Mouse (Mus musculus): ENCODE data around the gene Klc2.

- TF ChIP-seq ETS1 (conservative IDR thresholded peaks at IDR 0.05; ENCODE audit: low read depth, low read length): no peak
- no peak for TF ChIP-seq POLR2A (IDR thresholded peaks at IDR 0.05; ENCODE audit: low read depth, low read length)
- TF ChIP-seq USF1 (IDR thresholded peaks at IDR 0.05; ENCODE audit: low read depth, low read length): no peak
- TF ChIP-seq UBTF (IDR thresholded peaks at IDR 0.05; ENCODE audit: low read depth, low read length): no peak
- no peak for TF ChIP-seq CTCF (conservative IDR thresholded peaks at IDR 0.05 in 1 of 2, IDR thresholded peaks at IDR 0.05 in 1 of 2; ENCODE audit: low read depth in 2 of 2, low read length in 2 of 2)
- TF ChIP-seq SIN3A (IDR thresholded peaks at IDR 0.05; ENCODE audit: low read length): no peak
- TF ChIP-seq JUND (conservative IDR thresholded peaks at IDR 0.05; ENCODE audit: low read depth, low read length): no peak
These were observed 59.3 kb downstream of the Klc2 start for GRCm38 (mm10) chr19:5058801-5059771.
